Mouse (Mus musculus) embryo, embryonic 10.5 days (tissue): ENCODE results near the gene Gga2.

ENCODE experiments used
- DNase-seq: peaks from one replicate; pipeline ENCODE4 v3.0.0-alpha.2; 2015; ENCODE audit warnings: low spot score

Gga2 gene

DNA sequence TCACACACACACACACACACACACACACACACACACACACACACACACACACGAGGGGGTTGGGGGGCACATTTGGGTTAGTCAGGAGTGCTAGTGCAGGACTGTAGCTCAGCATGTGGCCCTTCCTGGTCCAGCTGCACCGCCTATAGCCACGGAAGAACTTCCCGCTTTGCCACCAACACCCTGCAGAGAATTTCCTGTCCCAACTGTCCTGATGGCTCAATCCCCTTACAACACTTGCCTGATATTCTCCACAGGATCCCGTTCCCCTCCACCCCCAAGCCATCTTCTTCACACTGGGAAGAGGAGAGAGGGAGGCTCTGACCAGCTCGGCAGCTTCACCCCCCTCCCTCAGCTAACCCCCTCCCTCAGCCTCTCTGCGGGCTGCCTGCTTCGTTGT lies 20.6 kb downstream of the Gga2 start:
- DNase-seq = no peak

DNA sequence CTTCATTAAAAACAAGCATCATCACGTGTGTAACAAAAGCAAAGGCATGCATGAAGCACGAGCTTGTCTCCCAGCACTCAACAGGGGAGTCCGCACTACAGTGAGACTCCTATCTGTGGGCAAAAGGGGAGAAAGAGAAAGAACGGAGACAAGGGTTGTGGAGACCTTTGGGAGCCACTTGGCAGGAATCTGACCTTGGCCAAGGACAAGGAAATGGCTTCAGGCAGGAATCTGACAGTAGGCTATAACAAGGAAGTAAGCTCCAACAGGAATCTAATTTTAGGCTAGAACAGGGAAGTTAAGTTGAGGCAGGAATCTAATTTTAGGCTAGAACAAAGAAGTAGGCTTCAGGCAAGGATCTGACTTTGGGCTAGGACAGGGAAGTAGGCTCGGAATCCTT lies 25.1 kb downstream of the Gga2 start:
- no peak for DNase-seq

DNA sequence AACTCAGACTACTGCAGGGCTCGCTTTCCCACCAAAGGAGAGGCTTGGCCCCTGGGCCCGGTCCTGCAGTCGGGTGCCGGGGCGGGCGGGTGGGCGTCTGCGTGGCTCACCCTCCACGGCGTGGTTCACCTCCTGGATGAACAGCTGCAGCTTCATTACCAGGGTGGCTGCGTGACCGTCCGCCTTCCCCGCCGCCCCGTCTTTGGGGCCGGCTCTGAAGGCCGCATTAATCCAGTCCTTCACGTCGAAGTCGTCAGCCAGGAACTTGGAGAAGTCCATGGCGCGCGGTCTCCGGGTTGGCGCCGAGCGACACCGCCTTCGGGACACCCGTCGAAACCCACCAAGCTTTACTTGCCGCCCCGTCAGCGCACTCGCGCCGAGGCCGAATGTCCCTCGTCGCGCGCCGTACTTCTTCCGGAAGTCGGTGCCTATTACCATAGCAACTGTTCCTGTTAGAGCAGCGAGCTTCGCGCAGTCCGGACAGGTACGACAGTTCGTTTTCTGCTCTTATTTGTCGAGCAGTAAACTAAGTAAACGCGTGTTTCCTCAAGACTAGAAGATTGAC lies 39.6 kb downstream of the Gga2 start, which contains the start of gene Cog7:
Gene Cog7 (minus strand): TSS at position 405 of the 565 bp plus-strand sequence.
- DNase-seq = peak; percentile 92

DNA sequence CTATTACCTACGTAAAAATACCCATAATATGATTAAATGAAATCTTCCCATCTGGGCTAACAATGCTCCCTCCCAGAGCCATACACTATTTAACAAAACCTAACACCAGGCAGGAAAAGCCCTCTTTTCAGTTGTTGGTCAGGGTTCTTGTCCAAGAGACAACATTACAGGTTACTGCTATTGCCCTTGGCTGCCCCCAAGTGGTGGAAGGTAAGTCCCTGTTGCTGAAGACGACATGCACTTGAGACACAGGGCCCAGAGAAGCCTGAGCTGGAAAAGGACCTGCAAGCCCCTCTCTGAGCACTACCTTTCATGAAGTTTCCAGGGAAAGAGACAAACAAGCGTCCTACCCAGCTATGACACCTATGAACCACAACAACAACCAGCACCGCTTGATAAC lies 46.0 kb downstream of the Gga2 start:
- peak; percentile 73 for DNase-seq

DNA sequence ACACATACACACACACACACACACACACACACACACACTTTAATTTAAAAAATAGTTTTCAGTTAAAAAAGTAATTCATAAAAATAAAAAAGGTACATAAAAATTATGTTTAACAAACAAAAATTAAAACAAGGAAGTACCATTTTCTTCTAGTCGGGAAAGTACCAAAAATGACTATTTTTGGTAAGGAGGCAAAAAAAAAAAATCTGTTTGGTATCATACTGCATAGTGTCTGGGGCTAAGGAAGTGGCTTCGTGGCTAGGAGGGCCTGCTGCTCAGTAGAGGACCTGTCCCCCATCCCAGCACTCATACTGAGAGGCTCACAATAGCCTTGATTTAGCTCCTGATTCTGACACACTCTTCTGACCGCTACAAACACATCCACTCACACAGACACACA lies 49.3 kb downstream of the Gga2 start:
- no peak for DNase-seq

DNA sequence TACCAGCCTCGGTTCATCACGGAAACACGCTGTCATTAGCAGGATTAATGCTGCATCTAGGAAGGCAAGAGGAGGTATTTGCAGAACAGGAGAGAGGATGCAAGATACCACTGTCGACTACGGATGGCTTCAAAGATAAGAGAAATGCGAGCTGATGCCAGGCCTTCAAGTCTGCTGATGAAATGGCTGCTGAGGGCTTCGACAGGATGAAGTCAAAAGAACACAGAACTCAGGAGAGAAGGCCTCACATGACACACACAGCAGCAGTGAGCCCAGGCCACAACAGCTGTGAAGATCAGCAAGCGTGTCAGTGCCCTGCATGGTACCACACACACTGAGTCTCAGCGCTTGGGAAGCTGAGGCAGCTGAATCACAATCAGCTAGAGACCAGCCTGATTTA lies 50.8 kb downstream of the Gga2 start:
- DNase-seq = no peak

DNA sequence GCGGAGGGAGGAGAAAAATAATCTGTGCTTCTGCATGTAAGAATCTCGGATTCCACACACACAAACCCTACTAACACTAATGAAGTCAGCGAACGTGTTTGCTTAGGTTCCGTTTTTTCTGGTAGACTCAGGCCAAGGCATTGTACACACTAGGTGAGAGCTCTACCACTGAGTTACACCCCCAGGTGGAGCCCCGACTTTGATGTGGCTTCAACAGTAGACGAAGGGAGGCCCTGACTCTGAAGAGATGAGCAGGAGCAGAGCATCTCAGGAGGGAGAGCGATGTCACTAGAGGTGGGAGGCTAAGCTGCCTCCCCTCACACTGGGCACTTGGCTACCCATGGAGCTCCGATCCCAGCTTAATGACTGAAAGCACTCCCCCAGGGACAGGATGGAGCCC lies 52.2 kb downstream of the Gga2 start:
- DNase-seq = no peak

DNA sequence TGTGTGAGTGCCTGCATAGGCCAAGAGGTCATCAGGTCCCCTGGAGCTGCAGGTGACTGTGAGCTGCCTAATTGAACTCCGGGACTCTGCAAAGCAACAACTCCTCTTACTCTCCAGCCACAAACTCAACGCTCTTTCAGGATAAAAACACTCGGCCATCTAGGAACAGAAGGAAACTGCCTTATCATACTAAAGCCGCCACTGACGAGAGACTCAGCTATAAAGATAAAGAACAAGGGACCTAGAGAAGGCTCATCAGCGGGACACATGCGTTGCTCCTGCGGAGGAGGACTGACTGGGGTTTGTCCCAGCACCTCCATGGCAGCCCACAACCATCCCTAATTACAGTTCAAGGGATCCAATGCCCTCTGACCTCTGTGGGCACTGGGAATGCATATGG lies 52.8 kb downstream of the Gga2 start:
- DNase-seq = no peak

DNA sequence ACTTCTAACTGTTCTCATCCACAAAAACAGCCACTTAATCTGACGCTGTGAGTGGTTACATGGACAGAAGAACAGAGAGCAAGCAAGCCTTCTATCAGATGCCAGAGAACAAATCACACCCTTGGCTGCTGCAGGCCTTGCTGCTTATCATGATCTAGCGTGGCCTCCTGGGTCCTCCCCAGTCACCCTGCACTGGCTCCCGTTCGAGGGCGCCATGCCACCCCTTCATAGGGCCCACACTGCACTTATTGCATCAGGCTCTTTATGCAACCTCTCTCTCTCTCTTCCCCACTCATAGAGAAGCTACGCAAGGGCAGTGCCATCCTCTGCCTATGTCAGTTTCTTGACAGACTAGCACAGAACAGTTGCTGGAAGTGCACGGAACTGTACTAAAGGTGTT lies 54.9 kb downstream of the Gga2 start:
- no peak for DNase-seq

DNA sequence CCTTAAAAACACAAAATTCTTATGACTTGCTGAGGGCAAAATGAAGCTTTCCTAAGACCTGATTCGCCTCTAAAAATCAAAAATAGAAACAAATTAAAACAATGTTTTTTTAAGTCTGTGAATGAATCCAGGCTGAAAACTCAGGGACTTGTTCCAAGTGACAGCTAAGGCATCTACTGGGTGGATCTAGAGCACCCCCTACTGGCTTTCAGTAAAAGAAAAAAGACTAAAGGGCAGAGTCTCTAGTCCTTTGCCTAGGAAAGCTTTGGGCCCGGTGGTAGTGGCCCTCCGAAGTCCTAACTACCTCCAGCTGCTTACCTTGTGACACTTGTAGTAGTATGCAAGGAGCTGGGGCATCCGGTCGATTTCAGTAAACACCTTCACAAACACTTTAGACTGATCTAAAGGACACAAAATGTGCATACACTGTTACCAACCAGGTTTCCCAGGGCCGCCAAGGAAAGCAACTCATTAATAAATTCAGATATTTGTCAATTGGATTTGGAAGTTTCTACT lies 57.1 kb downstream of the Gga2 start:
- peak; percentile 71 for DNase-seq

DNA sequence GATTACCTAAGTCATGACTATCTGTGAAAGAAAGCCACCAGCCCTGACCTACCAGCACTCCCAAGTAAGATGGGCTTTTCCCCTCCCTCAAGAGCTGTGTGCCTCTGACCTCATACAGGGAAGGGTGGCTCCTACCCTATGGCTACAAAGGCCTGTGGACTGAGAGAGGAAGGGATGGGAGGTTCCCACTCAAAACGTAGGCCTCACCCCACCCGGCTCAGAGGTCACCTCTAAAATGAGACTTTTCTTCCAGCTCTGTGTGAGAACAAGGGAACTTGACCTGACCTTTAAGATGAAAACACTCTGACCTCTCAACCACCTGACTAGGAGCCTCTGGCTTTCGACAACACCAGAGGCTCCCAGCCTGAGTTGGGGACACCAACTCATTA lies 58.5 kb downstream of the Gga2 start:
- DNase-seq = no peak

DNA sequence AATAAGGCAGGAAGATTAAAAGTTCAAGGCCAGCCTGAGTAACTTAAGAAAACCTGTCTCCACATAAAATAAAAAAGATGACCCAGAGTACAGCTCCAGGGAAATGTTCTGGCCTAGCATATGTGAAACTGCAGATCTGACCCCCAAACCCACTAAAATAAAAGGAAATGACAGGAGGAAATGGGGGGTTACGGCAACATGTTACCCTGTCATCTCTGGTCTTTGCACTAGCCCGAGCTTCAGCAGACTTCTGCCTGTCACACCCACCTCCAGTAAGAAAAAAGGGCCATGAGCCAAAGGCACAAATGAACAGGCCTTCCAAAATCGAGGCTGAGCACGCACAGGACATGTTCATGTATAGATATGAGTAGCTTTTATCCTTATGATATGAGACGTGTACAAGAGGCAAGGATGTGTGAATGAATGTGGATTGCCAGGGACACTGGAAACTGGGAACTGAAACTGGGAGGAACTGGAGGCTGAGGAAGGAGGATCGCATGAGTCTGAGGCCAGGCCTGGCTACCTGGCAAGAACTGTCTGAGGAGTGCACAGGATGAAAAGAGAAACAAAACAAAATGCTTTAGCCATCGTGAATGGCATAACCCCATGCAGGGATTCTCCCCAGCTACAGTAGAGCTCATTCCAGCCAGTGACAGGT lies 59.0 kb downstream of the Gga2 start:
- no peak for DNase-seq

DNA sequence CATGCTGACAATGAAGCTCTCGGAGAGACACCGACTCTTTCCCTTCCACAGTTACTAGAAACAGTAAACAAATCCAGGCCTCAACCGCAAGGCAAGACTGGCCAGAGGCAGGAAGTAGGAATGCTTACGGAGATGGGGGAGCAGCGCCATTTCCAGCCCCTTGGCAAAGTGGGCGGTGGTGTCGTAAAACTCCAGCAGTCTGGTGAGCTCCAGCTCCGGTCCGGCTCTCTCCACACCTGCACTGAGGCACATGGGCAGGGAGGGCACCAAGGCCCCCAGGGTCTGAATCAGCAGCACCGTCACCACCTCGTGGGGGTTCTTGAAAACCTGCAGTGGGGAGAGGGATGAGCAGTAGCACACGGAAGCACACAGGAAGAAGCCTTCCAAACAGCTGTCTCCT lies 65.2 kb downstream of the Gga2 start:
- no peak for DNase-seq

DNA sequence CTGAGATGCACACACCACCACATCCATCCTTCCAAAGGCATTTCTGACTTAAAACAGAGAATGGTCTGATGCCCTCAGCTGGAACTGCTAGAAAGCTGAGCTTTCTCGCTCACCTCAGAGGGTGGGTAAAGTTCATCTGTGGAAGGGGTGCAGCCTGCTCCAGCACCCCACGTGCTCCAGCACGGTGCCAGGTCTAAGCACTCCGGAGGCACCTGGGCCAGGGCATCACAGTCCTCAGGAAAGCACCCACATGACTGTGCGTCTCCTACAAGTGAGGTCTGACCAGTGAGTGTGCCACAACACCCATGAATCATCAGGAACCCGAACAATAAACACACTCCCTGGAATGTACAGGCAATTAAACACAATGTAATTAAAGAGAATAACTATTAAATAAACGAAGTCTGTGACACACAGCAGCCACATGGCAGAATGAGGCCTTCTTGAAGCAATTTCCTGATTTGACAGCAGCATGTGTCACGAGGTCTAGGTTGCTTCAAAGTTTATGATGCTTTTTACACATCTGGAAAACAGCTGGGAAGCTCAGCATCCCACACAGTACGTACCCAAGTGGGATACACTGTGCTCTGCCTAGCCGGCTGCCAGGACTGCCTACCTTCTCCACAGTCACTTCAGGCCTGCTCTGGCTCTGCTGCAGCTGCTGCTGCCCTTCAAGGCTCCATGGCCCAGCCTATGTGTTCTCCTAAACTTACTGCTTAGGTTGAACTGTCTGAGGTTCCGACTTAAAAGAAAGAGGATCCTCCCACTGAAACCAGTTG lies 65.9 kb downstream of the Gga2 start:
- no peak for DNase-seq

DNA sequence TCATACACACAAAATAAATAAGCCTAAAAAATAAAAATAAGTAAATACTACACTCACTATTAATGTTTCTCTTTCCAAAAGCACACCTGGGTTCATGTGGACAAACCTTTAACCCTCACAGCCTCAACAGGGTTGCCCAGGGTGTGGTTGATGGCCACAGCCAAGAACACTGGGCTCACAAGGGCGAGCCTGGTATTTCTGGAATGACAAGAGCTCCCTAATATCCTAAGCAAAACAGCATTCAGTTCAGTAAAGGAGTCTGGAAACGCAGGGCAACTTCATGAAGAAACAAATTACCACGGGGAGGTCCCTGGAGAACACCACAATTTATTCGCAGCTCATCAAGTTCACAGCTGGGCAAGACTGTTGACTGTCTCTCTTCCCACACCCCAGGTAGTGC lies 73.5 kb downstream of the Gga2 start:
- DNase-seq = no peak

DNA sequence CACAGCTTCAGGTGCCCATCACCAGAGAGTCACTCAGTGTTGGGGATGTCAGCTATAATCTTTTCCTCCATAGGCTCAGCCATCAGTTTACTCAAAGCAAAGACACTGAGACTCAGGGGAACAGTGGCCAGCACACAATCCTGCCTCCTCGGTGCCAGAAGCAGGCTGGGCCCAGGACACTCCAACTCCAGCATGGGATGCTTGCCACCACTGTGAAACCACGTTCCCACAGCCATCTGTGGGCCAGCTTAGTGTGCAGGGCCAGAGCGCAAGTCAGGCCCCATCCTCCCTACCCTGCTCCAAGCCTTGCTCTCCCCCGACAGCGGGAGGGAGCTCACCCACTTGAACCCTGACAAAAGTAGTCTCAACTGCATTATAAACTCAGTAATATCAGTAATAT lies 74.8 kb downstream of the Gga2 start:
- no peak for DNase-seq

DNA sequence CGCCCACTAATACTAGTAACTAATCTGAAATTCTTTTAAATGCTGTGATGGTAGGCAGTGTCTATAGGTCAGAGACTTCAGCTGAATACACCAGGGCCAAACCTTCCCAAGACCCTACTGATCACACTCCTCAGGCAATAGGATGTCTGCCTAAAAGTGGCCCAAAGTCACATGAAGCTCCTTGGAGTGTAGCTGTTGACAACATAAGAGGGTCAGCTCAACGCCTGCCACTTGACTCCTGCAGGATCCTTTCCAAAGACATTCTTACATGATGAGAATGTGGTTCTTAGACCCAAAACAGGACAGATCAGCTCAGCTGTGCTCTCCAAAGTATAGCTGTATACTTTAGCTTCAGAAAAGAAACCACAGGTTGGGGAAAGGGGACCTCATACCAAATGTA lies 78.7 kb downstream of the Gga2 start:
- no peak for DNase-seq

DNA sequence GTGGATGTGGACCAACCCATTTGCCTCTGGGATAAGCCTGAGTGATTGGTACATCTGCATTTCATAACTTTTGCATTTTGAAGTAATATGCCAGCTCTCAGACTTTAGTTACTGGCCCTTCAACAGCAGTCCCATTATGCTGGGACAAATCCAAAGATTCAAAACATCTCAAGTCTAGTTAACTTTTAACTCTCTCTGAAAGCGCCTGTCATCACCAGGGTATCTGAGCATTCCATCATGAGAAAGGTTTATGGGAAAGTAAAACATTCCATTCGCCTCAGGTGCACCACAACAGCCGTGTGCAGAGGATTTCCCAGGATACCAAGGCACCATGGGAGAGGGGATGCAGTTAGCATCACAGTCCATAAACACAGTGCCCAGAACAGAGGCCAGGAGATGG lies 79.4 kb downstream of the Gga2 start:
- DNase-seq = no peak

DNA sequence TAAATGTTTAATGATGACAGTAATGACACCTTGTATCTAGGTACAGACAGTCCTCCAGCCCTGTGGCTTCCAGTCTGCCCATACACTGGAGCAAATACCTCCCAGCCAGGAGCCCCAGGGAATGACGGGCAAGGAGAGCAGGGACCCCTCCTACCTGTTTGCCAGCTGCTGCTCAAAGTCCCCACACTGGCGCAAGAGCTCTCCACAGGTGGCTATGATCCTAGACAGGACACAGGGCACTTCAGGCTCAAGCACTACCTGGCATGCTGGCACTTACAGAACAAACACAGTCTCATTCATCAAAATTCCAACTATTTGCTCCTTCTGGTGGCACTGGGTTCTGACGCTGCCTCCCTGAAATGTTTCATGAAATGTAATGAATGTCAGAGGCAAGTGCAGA lies 80.0 kb downstream of the Gga2 start:
- DNase-seq = no peak

DNA sequence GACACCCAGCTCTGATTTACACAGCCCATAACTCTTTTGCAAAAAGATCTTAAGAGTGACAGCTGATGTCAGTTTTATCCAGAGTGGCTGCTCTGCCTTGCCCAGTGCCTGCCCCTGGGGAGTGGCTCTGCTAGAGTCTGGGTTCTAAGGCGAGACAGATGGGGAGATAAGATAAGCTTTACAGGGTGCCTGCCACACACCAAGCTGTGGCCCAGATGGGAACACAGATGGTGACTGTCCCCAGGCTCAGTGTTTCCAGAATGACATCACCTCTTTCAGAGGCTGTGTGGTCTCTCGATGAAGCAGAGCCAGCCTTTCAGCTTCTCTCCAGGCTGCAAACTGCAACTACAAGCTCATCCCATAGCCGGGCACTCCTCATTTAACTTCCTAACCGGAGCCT lies 81.3 kb downstream of the Gga2 start:
- peak; percentile 29 for DNase-seq

DNA sequence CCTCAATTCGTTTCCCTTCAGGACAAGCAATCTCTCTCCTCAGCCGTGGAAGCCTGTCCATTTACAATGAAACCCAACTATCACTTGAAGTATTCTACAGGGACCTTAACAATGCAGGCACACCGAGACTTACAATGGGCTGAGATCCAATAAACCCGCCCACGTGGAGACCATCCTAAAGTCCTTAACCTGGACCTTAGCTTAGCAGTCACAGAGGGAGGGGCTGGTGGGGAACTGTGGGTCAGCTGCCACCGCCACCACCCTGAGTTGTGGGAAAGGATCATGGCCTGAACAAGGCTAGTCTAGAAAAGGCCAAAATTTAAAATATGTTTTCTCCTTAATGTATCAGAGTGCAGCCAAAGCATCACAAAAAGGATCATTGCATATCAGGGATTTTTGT lies 81.8 kb downstream of the Gga2 start:
- DNase-seq = no peak

DNA sequence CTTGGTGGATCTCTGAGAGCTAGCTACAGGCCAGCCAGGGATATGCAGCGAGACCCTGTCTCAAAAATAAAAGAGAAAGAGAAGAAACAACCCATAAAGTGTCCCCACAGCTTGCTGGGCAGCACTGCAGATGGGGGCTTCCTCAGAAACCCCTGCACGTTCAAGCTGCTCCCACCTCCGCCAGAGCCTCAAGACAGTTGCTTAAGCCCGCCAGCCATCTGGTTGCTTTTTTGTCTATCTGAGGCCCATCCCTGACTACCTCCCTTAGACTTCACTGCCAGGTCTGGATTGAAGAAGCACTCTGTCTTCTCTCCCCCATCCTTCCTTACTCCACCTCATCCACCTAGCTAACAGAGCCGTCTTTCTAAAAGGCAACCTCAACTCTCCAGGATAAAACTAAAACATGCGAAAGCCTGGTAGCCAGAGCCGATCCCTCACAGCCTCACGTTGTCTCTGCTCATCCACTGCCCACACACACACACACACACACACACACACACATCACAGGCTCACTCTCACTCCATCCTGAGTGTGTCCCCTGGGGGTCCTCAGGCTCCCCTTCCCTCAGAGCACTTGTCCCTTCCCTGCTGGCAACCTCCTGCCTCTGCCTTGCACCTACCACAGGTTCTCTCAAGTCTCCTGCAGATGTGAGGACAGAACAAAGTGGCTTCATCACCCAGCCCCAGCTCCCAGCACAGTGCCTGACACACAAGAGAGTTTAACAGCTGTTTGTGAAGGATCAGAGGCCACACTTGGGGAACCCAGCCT lies 82.7 kb downstream of the Gga2 start:
- DNase-seq = no peak
